Mouse (Mus musculus): ENCODE results near the gene Nav2. TPM values are rescaled to one million over a fixed set of nuclear protein-coding genes. Genes with fewer than 3 reads are reported as not detected.

Nav2 gene
- total RNA-seq, 2 experiments from 2014 or later: 1.4 TPM

DNA sequence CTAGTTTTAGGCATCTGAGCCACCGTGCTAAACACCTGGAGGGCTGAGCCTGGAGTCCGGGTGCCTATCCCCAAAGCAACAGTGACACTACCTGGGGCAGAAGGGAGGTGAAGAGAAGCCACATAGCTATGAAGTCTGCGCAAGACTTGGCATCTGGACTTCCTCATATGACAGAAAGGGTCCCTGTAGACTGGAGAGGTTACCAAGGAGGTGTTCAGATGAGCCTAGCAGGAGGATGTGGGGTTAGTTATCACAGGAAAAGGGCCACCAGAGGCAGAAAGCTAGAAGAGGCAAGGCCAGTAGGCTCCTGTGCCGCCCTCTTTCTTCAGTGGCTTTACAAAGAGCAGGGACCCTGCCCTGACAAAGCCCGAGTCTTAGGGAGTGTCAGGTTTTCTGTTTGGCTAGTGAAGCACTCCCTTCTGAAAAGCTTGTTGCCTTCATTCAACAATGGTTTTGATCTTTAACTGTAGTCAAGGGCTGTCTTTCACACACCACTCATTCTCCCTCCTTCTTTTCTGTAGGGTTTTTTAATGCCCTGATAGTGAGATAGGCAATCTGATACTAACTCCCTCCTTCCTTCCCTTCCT is 417.7 kb downstream of the Nav2 start:
- no peak for ATAC-seq (replicated peaks; ENCODE audit: low FRiP score, low TSS enrichment, poor library complexity, severe bottlenecking)

DNA sequence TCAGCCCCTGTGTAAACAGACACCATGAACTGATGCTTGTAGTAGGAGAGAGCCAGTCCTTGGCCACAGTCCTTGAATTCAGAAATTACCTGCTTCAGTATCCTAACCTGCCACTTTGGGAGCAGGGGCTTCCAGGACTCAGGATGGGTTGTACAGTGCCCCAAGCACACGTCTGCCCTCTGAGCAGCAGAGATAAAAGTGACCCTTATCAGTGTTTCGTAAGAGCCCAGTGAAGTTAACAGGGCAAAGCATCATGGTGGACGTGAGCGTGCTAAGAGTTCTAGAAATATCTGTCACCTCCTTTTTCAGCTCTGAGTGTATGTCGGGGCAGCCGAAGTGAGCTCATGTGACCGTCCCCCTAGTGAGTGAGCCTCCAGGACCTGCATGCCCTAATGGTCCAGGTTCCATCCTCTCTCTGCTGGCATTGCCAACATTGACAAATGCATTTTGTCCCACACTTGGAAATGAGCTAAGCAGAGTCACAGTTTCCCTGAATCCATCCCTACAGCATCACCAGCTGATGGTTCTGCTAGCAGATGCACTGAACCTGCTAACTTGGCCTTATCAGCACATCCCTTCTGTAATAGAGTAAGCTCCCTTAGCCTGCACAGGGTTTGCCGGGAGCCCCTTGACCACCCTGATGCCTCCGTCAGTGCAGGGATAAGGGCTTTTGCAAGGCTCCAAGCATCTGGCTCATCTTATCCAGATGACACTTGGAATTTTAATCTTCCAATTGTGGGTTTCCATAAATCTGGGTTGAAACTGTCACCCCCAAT is 418.6 kb downstream of the Nav2 start:
- 0 out of 2 replicates have a peak, but pooled peaks have one; percentile 18 for ATAC-seq (replicated peaks; ENCODE audit: low FRiP score, low TSS enrichment, poor library complexity, severe bottlenecking)

DNA sequence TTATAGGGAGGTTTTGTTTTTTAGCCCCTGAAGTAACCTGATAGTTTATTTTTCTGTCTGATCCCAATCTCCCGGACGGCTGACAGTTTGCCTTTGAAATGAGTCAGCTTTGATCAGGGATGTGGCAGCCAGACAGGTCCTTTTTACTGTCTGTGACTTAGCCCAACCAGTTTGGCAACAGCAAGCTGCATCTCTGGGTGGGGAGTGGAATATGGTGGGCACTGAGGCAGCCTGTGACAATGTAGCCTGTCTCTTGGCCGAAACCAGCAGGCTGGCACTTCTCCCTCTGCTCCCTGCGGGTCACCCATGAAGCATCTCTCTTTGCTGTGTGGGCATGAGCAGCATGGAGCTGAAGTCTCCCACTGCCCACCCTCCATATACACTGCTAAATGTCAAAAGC is 421.7 kb downstream of the Nav2 start:
- no peak for ATAC-seq (replicated peaks; ENCODE audit: low FRiP score, low TSS enrichment, poor library complexity, severe bottlenecking)

DNA sequence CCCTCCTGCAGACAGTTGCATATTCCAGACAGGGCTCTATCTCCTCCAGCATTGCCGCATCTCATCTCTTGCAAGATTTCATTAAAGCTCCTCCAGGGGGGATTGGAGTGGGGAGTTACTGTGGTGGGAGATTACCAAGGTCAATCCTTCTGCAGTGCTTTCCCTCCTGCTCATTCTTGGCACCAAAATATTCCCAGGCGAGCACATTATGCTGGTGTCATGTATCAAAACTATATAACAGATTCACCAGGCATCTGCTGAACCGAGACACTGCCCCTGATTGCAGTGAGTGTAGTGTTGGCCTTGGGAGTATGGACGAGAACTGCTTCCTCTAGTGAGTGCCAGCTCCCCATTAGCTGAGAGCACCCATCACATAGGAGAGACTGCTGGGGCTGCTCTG is 423.4 kb downstream of the Nav2 start:
- no peak for ATAC-seq (replicated peaks; ENCODE audit: low FRiP score, low TSS enrichment, poor library complexity, severe bottlenecking)

DNA sequence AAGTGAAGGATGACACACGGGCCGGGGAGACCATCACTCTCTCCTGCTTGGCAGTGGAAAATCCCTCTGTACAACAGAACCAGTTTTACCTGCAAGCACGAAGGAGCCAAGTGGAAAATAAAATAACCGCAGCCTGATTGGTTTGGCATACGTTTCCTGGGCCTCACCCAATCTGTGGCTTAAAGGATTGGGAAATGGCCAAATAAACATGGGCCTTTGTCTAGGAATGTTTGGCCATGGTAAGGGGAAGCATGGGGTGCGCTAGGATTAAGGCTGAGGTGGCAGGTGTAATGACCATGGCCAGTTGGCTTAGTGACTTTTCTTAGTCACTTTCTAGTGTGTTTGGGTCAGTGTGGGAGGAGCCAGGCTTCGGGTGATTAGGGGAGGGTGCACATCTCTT is 424.1 kb downstream of the Nav2 start:
- no peak for ATAC-seq (replicated peaks; ENCODE audit: low FRiP score, low TSS enrichment, poor library complexity, severe bottlenecking)

DNA sequence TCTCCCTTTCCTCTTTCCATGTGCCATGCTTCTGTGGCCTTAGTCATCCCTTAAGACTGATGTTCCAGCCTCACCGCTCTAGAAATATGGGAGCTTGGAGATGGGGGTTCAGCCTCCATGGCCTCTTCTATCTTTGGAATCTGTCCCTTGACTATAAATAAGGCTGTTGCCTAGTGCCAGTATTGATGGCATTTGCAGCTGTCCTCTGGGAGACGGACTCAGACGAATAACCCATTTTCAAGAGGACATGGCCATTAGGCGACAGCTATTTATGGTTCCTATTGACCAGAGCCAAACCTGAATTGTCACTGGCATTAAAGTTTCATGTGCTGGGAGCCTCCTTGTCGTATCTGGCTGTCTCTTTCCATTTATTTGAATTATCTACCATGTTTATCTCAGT is 425.6 kb downstream of the Nav2 start:
- ATAC-seq (replicated peaks; ENCODE audit: low FRiP score, low TSS enrichment, poor library complexity, severe bottlenecking): no peak

DNA sequence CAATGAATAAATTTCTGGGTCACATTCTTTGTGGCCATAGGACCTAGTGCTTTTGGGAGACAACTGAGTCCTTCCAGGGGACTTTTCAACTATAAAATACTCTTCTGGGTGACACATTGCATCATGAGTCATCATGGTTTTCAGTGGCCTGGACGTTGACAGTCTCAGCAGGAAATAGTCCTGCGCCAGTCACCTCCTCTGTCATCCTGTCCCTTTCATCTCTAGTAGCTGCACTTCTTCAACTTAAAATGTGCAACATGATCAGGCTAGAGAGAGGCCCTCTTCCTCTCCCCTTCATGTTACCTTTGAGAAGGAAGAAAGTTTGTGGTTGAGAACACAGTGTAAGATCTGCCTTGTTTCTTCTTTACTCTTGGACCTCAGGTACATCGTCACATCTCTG is 426.5 kb downstream of the Nav2 start:
- no peak for ATAC-seq (replicated peaks; ENCODE audit: low FRiP score, low TSS enrichment, poor library complexity, severe bottlenecking)

DNA sequence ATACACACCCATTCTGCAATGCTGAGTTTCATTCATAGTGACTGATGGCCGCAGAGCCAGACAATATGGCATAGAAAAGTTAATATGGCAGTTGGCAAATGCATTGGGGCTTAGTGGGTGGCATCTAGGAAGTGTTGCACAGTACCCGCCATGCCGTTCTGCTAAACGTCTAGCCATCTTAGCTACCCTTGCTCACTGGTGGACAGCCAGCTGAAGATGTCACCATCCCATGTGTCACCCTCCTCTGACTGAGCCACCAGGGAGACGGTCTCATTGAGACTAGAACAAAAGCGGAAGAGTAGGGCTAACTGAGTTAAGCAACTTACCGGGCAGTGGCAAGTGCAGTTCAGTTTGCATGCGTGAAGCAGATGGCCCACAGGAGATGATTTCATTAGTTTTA is 428.2 kb downstream of the Nav2 start:
- no peak for ATAC-seq (replicated peaks; ENCODE audit: low FRiP score, low TSS enrichment, poor library complexity, severe bottlenecking)

DNA sequence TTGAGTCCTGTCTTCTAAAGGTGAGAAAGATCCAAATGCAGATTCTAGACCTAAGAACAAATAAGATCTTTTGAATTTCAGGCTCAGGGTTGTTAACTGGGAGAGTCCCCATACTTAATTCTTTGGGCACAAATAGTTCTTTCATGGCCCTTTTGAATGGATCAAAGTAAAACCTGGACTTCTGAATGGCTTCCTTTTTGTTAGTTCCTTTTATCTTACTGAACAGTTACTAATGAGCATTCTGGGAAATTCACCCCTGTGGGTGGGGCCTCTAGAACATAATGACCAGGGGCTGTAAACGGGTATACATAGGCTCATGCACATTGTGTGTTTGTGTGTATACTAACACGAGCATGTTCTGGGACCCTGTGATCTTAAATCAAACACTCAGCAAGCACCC is 429.2 kb downstream of the Nav2 start:
- no peak for ATAC-seq (replicated peaks; ENCODE audit: low FRiP score, low TSS enrichment, poor library complexity, severe bottlenecking)

DNA sequence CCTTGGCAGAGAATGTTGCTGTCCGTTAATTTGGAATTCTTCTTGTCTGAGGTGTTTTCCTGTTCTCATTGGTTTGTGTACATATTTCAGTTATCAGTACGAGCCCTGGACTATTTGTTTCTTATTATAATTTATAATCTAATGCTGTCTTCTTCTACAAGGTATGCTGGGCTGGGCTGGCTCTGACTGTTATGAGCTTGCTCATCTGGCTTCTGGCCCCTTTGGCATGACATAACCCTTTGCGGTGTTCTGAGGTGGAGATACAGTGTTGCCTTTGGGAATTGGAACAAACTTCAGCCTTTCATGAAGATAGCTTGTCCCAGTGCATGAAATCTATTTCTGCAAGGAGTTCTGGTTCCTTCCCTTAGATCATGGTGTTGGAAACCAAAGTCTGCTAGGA is 431.4 kb downstream of the Nav2 start:
- ATAC-seq (replicated peaks; ENCODE audit: low FRiP score, low TSS enrichment, poor library complexity, severe bottlenecking): no peak

DNA sequence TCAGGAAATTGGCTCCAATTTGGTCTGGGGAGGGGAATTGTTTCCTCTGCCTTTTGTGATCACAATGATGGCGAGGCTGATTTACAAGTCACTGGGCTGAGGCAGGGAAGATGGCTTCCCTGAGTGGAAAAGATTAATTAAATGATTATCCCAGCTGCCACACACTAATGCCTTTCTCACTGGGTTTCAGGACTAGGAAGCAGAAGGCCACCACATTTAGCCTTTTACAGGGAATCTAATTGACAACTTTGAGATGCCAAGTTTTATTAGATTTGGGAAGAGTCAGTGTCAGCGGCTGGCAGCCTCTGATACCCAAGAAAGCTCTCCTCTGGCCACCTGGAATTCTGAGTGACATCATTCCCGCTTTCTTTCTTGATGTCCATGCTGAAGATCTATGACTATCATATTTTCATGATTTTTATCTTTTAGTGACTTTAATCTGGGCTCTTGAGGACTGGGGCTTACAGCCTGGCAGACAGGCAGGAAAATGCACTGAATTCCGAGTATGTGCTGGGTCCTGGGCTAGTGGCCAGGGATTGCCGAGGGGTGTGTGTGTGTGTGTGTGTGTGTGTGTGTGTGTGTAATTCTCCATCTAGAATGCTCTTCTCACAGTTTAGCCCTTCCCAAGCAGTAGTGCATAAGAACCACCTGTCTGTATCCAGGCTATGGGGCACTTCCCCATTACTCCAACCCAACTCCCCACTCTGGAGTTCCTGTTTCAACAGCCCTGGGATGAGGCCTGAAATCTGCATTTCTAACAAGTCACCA is 432.8 kb downstream of the Nav2 start:
- ATAC-seq (replicated peaks; ENCODE audit: low FRiP score, low TSS enrichment, poor library complexity, severe bottlenecking): no peak

DNA sequence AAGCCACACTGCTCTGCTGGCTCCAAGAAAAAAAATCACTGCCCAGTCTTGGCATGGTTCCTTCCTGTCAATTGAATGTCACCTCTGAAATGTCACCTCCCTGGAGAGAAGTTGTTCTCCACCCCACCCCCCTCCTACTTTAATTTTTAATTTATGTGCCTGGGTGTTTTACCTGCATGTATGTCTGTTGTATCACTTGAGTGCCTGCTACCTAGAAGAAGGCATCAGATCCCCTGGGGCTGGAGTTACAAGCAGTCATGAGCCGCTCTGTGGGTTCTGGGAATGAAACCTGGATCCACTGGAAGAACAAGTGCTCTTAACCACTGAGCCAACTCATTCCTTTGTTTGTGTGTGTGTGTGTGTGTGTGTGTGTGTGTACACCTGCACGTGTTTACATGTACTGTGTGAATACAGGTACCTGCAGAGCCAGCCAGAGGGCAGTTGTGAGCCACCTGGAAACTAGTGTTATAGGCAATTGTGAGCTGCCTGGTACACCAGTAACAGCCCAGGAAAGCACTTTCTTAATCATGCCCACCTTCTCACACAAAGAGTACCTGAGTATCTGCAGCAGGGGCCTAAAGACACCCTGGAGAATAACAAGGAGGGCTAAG is 433.5 kb downstream of the Nav2 start:
- ATAC-seq (replicated peaks; ENCODE audit: low FRiP score, low TSS enrichment, poor library complexity, severe bottlenecking): no peak

DNA sequence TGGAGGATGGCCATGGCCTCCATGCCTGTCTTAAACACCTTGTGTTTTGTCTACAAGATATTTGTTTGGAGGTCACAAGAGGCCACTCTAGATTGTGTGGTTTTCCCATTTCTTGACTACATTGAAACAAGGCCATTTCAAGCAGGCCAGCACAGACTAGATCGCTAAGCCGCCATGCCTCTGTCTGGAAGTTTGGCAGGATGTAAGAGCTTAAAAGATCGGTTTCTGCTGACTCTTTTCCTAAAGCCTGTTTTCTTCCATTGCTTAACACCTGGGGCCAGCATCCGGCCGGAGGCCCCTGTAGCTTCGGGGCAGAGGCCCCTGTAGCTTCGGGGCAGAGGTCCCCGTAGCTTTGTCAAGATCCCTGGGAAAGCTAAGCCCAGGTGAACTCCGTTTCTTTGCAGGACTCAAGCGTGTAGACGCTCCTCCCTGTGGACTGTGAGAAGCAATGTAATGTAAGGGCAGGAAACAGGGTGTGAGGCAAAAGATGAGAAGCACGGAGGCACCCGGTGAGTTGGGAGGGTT is 434.1 kb downstream of the Nav2 start:
- ATAC-seq (replicated peaks; ENCODE audit: low FRiP score, low TSS enrichment, poor library complexity, severe bottlenecking): no peak

DNA sequence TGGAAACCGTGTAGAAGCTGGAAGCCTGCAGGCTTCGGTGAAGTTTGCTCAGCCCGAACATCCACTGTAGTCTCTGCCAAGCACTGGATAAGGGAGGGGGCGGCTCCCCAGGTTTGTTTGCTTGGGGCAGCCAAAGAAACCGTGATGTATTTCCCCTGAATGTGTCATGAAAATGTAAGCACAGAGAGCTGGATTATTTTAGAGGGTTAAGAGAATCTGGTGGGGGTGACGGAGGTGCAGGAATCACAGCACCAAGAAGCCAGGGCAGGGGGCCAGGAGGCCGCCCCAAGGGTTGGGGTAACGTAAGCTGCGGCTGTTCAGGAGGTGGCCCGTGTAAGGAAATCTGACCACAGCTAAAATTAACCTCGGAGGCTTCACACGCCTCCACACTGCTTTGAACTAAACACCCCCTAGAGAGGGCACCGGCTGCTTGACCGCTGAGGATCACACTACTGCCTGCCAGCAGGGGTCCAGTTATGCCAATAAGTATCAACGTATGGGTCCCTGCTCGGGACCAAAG is 434.6 kb downstream of the Nav2 start:
- no peak for ATAC-seq (replicated peaks; ENCODE audit: low FRiP score, low TSS enrichment, poor library complexity, severe bottlenecking)

DNA sequence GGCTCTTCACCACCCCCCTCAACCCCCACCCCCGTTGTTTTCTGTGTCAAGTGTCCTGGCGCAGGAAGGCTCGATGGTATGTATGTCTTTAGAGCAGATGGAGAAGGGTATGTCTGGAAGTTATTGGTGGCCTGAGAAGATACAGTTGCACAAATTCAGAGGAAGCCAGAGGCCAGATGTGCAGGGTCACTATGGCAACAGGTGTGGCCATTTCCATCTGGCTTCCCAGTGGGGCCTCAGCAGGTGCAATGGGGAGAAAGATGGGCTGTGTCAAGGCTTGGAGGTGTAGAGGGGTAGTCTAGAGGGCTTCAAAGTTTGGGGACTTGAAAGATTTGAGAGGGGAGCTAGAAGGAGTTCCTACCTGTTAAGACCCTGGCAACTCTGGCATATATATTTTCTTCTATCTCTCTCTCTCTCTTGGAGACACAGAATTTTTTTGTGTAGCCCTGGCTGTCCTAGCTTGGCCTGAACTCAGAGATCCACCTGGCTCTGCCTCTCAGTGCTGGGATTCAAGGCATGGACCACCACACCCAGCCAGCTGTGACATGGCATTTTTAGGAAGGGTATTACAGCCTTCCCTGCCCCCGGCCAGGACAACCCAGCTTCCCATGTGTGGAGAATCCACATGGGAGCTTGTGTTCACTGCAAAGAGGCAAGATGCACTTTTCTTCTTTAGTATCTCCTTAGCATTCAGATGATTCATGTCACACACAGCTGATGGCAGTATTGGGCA is 435.4 kb downstream of the Nav2 start:
- no peak for ATAC-seq (replicated peaks; ENCODE audit: low FRiP score, low TSS enrichment, poor library complexity, severe bottlenecking)

DNA sequence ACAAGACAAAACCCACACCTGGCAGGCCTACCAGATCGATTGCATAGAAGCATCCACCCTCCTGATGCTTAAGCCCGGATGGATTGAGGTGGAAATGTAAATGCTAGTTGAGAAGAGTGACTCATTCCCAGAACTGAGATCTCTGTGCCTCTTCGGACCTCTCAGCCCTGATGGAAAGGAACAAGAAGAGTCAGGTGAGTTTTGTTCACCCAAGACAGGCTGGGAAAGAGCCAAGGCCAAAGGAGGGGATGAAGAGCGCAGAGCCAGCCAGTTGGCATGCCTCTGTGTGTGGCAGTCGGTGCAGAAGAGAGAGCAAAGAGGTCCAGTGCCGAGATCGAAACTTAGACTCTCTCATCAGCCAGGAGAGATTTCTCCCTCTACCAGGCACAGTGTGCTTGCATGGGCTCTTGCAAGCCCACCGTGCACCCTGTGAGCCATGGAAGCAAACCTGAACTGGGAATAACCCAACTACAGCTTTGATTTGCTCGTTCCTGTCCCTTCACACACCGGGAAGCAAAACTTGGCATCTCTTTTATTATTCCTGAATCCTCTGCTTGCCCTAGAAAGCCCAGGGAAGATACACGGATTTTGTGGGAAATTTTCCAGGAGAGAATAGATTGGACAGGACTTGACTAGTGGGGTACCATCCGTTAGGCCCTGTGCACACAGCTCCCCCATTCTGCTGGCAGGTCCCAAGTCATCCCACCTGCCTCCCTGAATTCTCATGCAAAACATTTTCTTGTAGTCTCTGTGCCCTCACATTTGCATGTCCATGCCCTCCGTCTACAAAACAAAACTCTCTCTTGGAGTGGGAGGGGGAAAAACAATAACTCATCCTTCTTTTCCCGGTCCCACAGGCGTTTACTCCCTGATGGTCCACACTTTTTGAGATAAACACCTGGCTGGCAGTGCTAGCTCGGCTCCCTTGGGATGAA is 439.1 kb downstream of the Nav2 start:
- ATAC-seq (replicated peaks; ENCODE audit: low FRiP score, low TSS enrichment, poor library complexity, severe bottlenecking): no peak

DNA sequence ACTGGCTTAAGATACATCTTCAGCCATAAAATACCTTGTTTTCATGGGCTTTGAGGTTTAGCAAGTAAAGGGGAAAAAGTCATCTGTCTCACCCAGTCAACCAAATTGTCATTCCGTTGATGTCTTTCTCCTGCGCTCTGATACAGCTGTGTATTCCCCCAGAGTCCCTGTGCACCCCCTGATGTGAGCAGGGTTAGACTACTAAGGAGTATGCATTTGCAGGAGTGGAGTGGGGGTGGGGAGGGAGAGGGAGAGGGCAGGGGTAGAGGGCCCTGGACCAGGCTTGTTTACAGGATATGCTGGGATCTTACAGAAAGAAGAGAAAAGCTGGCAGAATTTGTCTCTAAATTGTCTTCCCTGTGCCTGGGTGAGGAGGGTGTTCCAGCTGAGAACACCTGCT is 440.1 kb downstream of the Nav2 start:
- no peak for ATAC-seq (replicated peaks; ENCODE audit: low FRiP score, low TSS enrichment, poor library complexity, severe bottlenecking)

DNA sequence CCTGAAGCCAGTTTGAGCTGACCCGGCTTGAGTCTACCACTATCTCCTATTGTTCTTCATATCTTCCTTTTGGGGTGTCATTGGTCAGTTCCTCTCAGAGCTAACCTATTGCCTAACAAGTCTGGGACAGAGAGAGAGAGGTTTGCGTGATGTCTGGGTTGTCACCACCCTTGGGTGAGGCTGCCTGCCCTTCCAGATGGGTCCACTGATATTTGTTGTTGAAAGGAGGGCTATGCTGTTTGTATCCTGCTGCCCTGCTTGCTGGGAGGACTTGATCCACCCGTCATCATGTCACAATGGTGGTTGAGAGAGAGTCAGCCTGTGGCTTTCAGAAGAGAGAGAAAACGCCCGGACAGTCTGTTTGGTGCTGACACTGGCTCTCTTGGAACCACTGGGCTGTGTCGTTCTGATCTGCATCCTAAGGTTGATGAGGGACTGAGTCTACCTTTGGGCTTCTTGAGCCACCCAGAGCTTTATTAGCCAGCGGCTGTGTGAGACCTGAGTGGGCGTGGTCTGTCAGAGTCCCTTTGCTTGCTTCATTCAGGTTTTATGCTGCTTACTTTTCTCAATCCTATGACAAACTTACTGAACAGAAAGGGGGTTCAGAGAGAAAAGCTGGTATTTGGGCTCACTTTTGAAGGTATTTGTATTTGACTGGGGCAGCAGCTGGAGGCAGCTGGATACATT is 441.9 kb downstream of the Nav2 start:
- ATAC-seq (replicated peaks; ENCODE audit: low FRiP score, low TSS enrichment, poor library complexity, severe bottlenecking): peak; percentile 34; the same call in 1 of the 2 replicates

Measured in megakaryocyte-erythroid progenitor cell, adult 5-6 weeks (primary cell).